Mouse (Mus musculus) hindbrain, embryonic 15.5 days (tissue): Measurements from ENCODE around the gene Mcam. TPM values are rescaled to one million over a fixed set of nuclear protein-coding genes. Genes with fewer than 3 reads are reported as not detected.
"Not testable (repeated sequence)": the region's sequence is repeated elsewhere in the genome, so short reads cannot be mapped to it uniquely, and the experiment has no call there.

Source experiments
- ATAC-seq: fragments of 200-750 bp; cut with Nextera tagmentation; 2 replicates; pipeline ENCODE4 v1.8.0; 2017; ENCODE audit warnings: low read depth, moderate number of reproducible peaks, moderate TSS enrichment; ENCODE audit not compliant: low FRiP score
- H3K27ac ChIP-seq: fragments of 300-500 bp; sonication (generic); replicated peaks from 2 replicates; pipeline ENCODE4 v1.5.1; 2015; ENCODE audit warnings: mild to moderate bottlenecking, inconsistent platforms
- H3K27me3 ChIP-seq: fragments of 300-500 bp; sonication (generic); 2 replicates; pipeline ENCODE4 v1.6.1; 2015; ENCODE audit warnings: control low read depth, inconsistent platforms
- H3K36me3 ChIP-seq: fragments of 300-500 bp; sonication (generic); 2 replicates; pipeline ENCODE4 v1.6.1; 2015; ENCODE audit warnings: control low read depth, inconsistent platforms
- H3K4me1 ChIP-seq: fragments of 300-500 bp; sonication (generic); replicated peaks from 2 replicates; pipeline ENCODE4 v1.6.1; 2015; ENCODE audit warnings: control low read depth, inconsistent platforms
- H3K4me2 ChIP-seq: fragments of 300-500 bp; sonication (generic); 2 replicates; pipeline ENCODE4 v1.6.1; 2015; ENCODE audit warnings: moderate library complexity, mild to moderate bottlenecking, inconsistent platforms
- H3K4me3 ChIP-seq: fragments of 300-500 bp; sonication (generic); 2 replicates; pipeline ENCODE4 v1.5.1; 2015; ENCODE audit warnings: mild to moderate bottlenecking, inconsistent platforms
- H3K9ac ChIP-seq: fragments of 300-500 bp; sonication (generic); 2 replicates; pipeline ENCODE4 v1.6.1; 2015; ENCODE audit warnings: inconsistent platforms
- H3K9me3 ChIP-seq: fragments of 300-500 bp; sonication (generic); 2 replicates; pipeline ENCODE4 v1.6.1; 2016; ENCODE audit warnings: control low read depth, inconsistent platforms
- WGBS: fragments of 180-500 bp; shearing (Covaris S2); methylation state at CpG from one replicate; pipeline ENCODE4 v1.1.7; 2015; 5-methylcytosine and 5-hydroxymethylcytosine counted together
- polyA plus RNA-seq: library from polyadenylated mRNA; unstranded; fragments of >200 nt; fragmentation: Nextera tagmentation; extraction: Ambion mirVana; gene quantifications from 2 replicates; pipeline ENCODE4 v1.2.1, GENCODE M21; 2015

The Mcam gene
- polyA plus RNA-seq, 1 experiment from 2014 or later = 11.3 TPM

DNA sequence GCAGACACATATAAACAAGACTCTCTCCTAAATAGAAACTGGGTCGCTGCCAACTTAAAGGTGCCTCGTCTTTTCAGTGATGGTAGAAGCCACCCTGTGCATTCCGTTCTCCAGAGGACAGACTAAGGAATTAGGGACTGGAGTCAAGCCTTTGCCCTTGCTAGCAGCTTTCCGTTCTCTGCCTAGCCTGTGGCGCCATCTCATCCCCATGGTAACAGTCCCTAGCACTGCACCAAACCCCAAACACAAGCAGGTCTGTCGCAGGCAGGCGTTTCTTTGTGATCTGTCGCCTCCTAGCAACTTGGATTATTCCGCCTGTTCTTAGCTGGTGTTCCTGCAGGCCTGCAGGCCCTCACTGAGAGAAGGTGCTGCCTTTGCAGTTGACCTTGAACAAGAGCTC, 37.7 kb upstream of the Mcam start:
- H3K4me3 ChIP-seq = no peak overlapping the region
- H3K27me3 ChIP-seq = no peaks in the 10 kb centered on the region
- H3K36me3 ChIP-seq = no peaks in the 10 kb centered on the region
- ATAC-seq = peak; percentile 65
- H3K4me1 ChIP-seq = peaks cover 13% of the 10 kb centered on the region
- no peak overlapping the region for H3K4me2 ChIP-seq
- H3K9ac ChIP-seq = no peak overlapping the region
- H3K9me3 ChIP-seq = no peaks in the 10 kb centered on the region
- WGBS = 12% methylated on average over 9 of the region's 9 CpGs
- peak overlapping the region; percentile 66 for H3K27ac ChIP-seq

DNA sequence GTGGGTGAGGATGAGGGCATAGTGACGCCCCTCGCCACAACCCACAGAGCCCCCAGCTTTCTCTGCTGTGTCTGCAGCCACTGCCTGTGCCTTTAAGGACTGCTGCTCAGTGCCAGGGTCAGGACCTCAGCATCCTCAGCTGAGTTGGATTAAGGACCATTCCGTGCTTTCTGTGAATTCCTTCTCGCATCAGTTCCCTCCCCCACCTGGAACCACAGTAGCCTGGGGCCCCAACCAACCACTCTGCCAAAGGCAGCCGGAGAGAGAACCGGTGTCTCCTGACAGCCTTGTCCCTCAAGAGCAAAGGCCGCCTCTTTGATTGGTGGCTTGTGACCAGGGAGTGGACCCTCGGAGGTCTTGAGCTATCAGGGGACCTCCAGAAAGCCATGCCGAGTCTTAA, 32.8 kb upstream of the Mcam start, which contains the start of gene Mfrp:
Gene Mfrp (plus strand): TSS at position 240 of the 400 bp plus-strand sequence.
- no peak within 1 kb of the TSS for H3K27ac ChIP-seq
- H3K27me3 ChIP-seq = no peaks in the 10 kb centered on the region
- H3K9me3 ChIP-seq = no peaks in the 10 kb centered on the region
- H3K4me1 ChIP-seq = peaks cover 10% of the 10 kb centered on the region
- 76% methylated on average over 9 of the region's 9 CpGs for WGBS
- ATAC-seq = no peak
- H3K4me2 ChIP-seq = no peak within 1 kb of the TSS
- H3K36me3 ChIP-seq = no peaks in the 10 kb centered on the region
- H3K9ac ChIP-seq = no peak within 1 kb of the TSS
- no peak within 1 kb of the TSS for H3K4me3 ChIP-seq

DNA sequence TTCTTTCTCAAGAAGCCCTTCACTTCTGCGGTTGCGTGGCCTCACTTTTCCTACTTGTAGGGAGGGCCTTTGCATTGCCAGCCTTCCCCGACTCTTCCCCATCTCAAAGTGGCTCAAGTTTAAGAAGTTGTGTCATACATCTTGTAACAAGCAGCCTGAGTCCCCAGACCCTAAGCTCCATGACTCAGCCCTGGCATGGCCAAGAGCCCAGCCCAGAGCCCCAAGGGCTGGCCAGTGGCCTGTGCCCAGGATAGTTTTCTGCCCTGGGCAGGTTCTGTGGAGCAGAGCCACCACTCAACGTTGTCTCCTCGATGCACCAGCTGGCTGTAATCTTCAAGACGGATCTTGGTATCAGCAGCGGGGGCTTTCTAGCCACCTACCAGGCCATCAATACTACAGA, 29.4 kb upstream of the Mcam start:
- H3K9me3 ChIP-seq = no peaks in the 10 kb centered on the region
- no peaks in the 10 kb centered on the region for H3K36me3 ChIP-seq
- H3K9ac ChIP-seq = no peak overlapping the region
- 93% methylated on average over 7 of the region's 7 CpGs for WGBS
- ATAC-seq = no peak
- H3K4me2 ChIP-seq = no peak overlapping the region
- no peak overlapping the region for H3K27ac ChIP-seq
- H3K4me3 ChIP-seq = no peak overlapping the region
- H3K4me1 ChIP-seq = peaks cover 40% of the 10 kb centered on the region
- no peaks in the 10 kb centered on the region for H3K27me3 ChIP-seq

DNA sequence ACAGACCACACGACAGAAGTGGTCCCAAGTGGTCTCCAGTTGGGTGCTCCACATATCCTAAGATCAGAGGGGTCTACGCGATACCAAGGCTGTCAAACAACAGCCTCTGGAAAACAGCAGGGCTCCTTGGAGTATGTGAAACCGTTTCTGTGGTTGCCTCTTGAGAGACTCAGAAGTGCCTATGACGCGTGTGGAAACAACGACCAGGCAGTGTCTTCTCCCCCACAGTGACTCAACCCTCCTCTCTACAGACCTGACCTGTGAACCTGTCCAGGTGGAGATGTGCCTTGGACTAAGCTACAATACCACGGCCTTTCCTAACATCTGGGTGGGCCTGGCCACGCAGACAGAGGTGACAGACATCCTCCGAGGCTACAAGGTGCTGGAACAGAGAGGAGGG, 28.5 kb upstream of the Mcam start:
- Histone ChIP-seq H3K36me3 (no peaks in the 10 kb centered on the region), H3K27ac (no peak overlapping the region), H3K27me3 (no peaks in the 10 kb centered on the region), H3K4me1 (peaks cover 49% of the 10 kb centered on the region), H3K9ac (no peak overlapping the region), H3K9me3 (no peaks in the 10 kb centered on the region), H3K4me2 (no peak overlapping the region), H3K4me3 (no peak overlapping the region)
- no peak for ATAC-seq
- 90% methylated on average over 10 of the region's 10 CpGs for WGBS

DNA sequence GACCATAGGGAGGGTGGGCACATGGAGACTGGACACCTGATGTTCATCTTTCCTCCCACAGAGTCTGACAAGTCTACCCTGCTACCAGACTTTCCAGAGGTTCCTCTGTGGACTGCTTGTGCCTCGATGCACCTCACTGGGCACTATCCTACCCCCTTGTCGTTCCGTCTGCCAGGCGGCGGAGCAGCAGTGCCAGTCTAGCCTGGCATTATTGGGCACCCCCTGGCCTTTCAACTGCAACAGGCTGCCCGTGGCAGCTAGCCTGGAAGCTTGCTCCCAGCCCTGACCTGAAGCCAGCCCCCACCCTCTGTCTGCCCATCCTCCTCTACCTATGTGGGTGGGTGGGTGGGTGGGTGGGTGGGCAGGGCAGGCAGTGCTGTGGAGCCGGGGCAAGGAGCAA, 28.1 kb upstream of the Mcam start:
- H3K4me2 ChIP-seq = no peak overlapping the region
- no peaks in the 10 kb centered on the region for H3K27me3 ChIP-seq
- H3K4me1 ChIP-seq = peaks cover 49% of the 10 kb centered on the region
- H3K9me3 ChIP-seq = no peaks in the 10 kb centered on the region
- ATAC-seq = no peak
- WGBS = 84% methylated on average over 7 of the region's 7 CpGs
- no peak overlapping the region for H3K4me3 ChIP-seq
- peak overlapping the region; percentile 42 for H3K27ac ChIP-seq
- no peaks in the 10 kb centered on the region for H3K36me3 ChIP-seq
- no peak overlapping the region for H3K9ac ChIP-seq

DNA sequence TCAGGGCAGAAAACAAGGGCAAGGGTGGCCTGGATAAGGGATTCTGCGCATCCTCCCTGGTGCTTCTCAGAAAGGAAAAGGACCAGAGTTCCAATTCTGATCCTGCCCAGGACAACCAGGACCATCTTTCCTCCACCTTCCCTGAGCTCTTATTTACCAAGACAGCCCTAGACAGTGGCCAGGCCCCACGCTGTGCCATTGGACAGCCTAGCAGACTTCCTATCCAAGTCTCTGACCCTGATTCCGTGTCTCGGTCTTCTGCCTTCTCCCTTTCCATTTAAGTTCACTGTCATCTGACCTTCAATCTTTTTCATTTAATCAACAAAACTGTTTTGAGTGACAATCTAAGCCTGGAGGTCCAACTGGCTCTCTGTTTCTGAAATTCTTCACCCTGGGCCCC, 27.7 kb upstream of the Mcam start:
- Histone ChIP-seq H3K4me1 (peaks cover 49% of the 10 kb centered on the region), H3K36me3 (no peaks in the 10 kb centered on the region), H3K27me3 (no peaks in the 10 kb centered on the region), H3K27ac (peak overlapping the region; percentile 42), H3K4me2 (peak overlapping the region; percentile 30), H3K9me3 (no peaks in the 10 kb centered on the region), H3K9ac (no peak overlapping the region), H3K4me3 (no peak overlapping the region)
- 78% methylated on average over 4 of the region's 4 CpGs for WGBS
- no peak for ATAC-seq

DNA sequence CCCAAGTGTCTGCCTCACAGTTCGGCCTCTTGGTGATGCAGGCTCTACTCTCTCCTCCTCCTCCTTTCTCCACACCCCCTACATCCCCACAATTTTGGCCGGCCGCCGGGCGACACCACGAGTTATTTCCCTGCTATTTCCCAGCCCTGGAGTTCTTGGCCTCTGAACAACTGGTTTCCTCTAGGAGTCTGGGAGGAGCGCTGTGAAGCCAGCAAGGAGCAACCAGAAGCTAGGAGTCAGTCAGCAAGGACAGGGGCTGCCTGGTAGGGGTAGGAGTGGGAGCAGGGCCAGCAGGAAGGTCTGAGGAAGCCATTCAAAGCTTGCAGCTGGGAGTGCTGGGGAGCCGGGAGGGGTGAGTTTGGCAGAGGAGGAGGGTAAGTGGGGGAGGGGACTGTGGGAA, 27.2 kb upstream of the Mcam start, which contains the start of gene C1qtnf5:
Gene C1qtnf5 (plus strand): TSS at position 136 of the 400 bp plus-strand sequence.
- H3K9ac ChIP-seq = no peak within 1 kb of the TSS
- H3K4me2 ChIP-seq = peak within 1 kb of the TSS; percentile 30
- ATAC-seq = peak; percentile 70
- H3K4me1 ChIP-seq = peaks cover 54% of the 10 kb centered on the region
- peak within 1 kb of the TSS; percentile 42 for H3K27ac ChIP-seq
- no peaks in the 10 kb centered on the region for H3K36me3 ChIP-seq
- WGBS = 39% methylated on average over 8 of the region's 8 CpGs
- H3K27me3 ChIP-seq = no peaks in the 10 kb centered on the region
- no peaks in the 10 kb centered on the region for H3K9me3 ChIP-seq
- peak within 1 kb of the TSS; percentile 5; the same call in 1 of the 2 replicates for H3K4me3 ChIP-seq

DNA sequence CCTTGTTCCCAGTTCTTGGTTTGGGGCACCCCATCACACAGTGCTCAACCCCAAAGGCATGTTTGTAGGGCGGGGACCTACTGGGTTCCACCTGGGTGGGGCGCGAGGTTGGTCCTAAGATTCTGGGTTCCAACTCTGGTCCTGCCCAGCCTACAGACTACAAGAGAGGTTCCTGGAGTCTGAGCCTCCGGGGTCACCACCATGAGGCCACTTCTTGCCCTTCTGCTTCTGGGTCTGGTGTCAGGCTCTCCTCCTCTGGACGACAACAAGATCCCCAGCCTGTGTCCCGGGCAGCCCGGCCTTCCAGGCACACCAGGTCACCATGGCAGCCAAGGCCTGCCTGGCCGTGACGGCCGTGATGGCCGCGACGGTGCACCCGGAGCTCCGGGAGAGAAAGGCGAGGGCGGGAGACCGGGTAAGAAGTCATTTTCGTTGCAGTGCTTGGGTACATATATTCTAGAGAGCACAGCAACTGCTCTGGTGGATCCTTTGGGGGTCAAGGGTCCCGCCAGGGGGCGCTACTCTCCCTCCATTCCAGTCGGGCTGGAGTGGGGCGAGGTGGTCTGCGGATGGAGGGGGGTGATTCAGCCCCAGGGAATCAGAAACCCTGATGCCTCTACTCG, 26.6 kb upstream of the Mcam start:
- Histone ChIP-seq H3K4me1 (peaks cover 59% of the 10 kb centered on the region), H3K4me2 (peak overlapping the region; percentile 30), H3K4me3 (peak overlapping the region; percentile 5; the same call in 1 of the 2 replicates), H3K27ac (peak overlapping the region; percentile 42), H3K9ac (no peak overlapping the region), H3K27me3 (no peaks in the 10 kb centered on the region), H3K9me3 (no peaks in the 10 kb centered on the region), H3K36me3 (no peaks in the 10 kb centered on the region)
- ATAC-seq = 0 out of 2 replicates have a peak, but pooled peaks have one; percentile 12
- 25% methylated on average over 25 of the region's 25 CpGs for WGBS

DNA sequence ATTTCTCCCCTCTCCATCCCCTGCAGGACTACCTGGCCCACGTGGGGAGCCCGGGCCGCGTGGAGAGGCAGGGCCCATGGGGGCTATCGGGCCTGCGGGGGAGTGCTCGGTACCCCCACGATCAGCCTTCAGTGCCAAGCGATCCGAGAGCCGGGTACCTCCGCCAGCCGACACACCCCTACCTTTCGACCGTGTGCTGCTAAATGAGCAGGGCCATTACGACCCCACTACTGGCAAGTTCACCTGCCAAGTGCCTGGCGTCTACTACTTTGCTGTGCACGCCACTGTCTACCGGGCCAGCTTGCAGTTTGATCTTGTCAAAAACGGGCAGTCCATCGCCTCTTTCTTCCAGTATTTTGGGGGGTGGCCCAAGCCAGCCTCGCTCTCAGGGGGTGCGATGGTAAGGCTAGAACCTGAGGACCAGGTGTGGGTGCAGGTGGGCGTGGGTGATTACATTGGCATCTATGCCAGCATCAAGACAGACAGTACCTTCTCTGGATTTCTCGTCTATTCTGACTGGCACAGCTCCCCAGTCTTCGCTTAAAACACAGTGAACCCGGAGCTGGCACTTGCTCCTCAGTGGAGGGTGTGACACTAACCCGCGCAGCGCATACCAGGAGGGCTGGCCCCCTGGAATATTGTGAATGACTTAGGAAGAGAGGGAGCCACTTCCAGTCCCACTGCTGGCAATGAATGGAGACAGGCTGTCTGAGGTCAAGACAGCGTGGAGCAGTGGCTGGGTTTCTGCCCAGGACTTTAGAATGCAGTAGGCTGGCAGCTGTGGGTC, 25.8 kb upstream of the Mcam start:
- H3K4me1 ChIP-seq = peaks cover 59% of the 10 kb centered on the region
- no peaks in the 10 kb centered on the region for H3K9me3 ChIP-seq
- peak overlapping the region; percentile 5; the same call in 1 of the 2 replicates for H3K4me3 ChIP-seq
- no peaks in the 10 kb centered on the region for H3K27me3 ChIP-seq
- H3K27ac ChIP-seq = no peak overlapping the region; the same call in 1 of the 2 replicates
- no peak for ATAC-seq
- H3K4me2 ChIP-seq = peak overlapping the region; percentile 41
- H3K36me3 ChIP-seq = no peaks in the 10 kb centered on the region
- no peak overlapping the region for H3K9ac ChIP-seq
- 69% methylated on average over 31 of the region's 31 CpGs for WGBS

DNA sequence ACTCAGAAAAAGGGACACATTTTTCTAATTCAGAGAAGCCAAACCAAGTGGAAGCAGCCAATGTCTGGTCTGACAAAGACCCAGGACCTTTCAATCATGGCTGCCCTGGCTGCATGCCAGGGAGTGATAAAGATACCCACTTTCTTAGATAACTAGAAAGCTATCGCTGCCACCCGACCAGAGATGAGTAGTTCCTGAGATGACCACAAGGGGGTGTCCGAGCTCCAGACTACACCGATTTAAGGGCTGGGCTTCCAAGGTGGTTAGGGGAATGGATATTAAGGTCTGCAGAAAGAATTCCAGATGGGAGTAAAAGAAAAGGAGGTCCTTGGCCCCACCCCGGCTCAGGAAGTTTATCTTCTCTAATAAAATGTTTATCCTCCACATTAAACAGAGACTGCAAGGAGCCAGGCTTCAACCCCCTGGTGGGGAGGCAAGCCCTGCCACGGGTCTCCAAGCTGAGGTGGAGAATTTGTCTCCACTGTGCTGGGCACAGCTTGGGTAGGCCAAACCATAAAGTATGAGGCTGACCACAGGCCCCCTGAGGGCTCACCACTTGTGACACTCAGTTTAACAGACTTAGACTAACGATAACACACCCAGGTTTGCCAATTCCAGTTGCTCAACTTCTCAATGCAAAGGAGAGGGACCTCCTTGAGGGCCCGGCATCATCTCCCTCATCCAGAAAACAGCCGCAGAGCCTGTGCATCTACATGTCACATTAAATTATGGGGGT, 24.7 kb upstream of the Mcam start:
- Histone ChIP-seq H3K4me2 (peak overlapping the region; percentile 41), H3K27ac (0 out of 2 replicates have a peak overlapping the region, but pooled peaks have one; percentile 12), H3K4me3 (peak overlapping the region; percentile 3; the same call in 1 of the 2 replicates), H3K9ac (0 out of 2 replicates have a peak overlapping the region, but pooled peaks have one; percentile 2), H3K9me3 (no peaks in the 10 kb centered on the region), H3K27me3 (no peaks in the 10 kb centered on the region), H3K36me3 (no peaks in the 10 kb centered on the region), H3K4me1 (peaks cover 64% of the 10 kb centered on the region)
- no peak for ATAC-seq
- 35% methylated on average over 9 of the region's 9 CpGs for WGBS

DNA sequence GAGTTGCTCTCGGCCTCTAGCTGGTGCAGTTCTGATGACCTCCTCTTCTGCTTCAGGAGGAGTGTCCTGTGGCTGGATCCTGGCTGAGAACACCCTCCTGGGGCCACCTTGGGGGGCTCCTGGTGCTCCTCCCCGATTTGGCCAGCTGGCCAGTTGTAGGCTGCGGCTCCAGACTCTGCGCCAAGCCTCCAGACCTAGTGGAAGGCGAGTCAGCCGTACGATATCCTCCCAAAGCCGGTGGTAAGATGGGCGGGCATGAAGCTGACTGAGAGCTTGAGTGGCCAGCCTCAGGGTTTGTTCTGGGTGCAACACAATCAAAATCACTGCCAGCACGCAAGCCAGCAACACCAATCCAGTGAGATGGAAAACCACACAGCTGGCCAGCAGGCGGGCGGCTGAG, 22.4 kb upstream of the Mcam start:
- WGBS = 67% methylated on average over 10 of the region's 12 CpGs
- Histone ChIP-seq H3K4me1 (peaks cover 54% of the 10 kb centered on the region), H3K4me2 (peak overlapping the region; percentile 57; the same call in 1 of the 2 replicates), H3K4me3 (0 out of 2 replicates have a peak overlapping the region, but pooled peaks have one; percentile 61)
- H3K27ac ChIP-seq, H3K9ac ChIP-seq, H3K36me3 ChIP-seq, H3K9me3 ChIP-seq, ATAC-seq, H3K27me3 ChIP-seq: not testable (repeated sequence)
